Mouse (Mus musculus) heart, embryonic 16.5 days (tissue): ENCODE data around the gene Akp3. TPM values are rescaled to one million over a fixed set of nuclear protein-coding genes. Genes with fewer than 3 reads are reported as not detected.

Experiments
- ATAC-seq: fragments of 200-750 bp; cut with Nextera tagmentation; replicated peaks from 2 replicates; pipeline ENCODE4 v1.8.0; 2017; ENCODE audit warnings: moderate number of reproducible peaks; ENCODE audit not compliant: insufficient read depth, low FRiP score; ENCODE audit errors: extremely low read depth
- H3K27ac ChIP-seq: fragments of 300-500 bp; sonication (generic); 2 replicates; pipeline ENCODE4 v1.5.1; 2014; ENCODE audit warnings: mild to moderate bottlenecking, low read length, control low read depth, moderate library complexity
- H3K27me3 ChIP-seq: fragments of 300-500 bp; sonication (generic); 2 replicates; pipeline ENCODE4 v1.6.1; 2014; ENCODE audit warnings: low read length, mixed read lengths; ENCODE audit not compliant: control insufficient read depth, insufficient read depth
- H3K36me3 ChIP-seq: fragments of 300-500 bp; sonication (generic); 2 replicates; pipeline ENCODE4 v1.6.1; 2014; ENCODE audit not compliant: control insufficient read depth, insufficient read depth
- H3K4me1 ChIP-seq: fragments of 300-500 bp; sonication (generic); 2 replicates; pipeline ENCODE4 v1.6.1; 2014; ENCODE audit warnings: low read length, mixed read lengths; ENCODE audit not compliant: control insufficient read depth, insufficient read depth
- H3K4me2 ChIP-seq: fragments of 300-500 bp; sonication (generic); 2 replicates; pipeline ENCODE4 v1.6.1; 2014; ENCODE audit warnings: low read depth, mild to moderate bottlenecking, control low read depth, low read length
- H3K4me3 ChIP-seq: fragments of 300-500 bp; sonication (generic); 2 replicates; pipeline ENCODE4 v1.5.1; 2014; ENCODE audit warnings: mild to moderate bottlenecking, control low read depth, low read length
- H3K9ac ChIP-seq: fragments of 300-500 bp; sonication (generic); 2 replicates; pipeline ENCODE4 v1.6.1; 2014; ENCODE audit warnings: low read length, control low read depth
- H3K9me3 ChIP-seq: fragments of 300-500 bp; sonication (generic); replicated peaks from 2 replicates; pipeline ENCODE4 v1.6.1; 2016; ENCODE audit warnings: low read length; ENCODE audit not compliant: control insufficient read depth
- WGBS: fragments of 180-500 bp; shearing (Covaris S2); extraction: QIAGEN DNeasy Blood & Tissue Kit; methylation state at CpG from one replicate; pipeline ENCODE4 v1.1.7; 2014; 5-methylcytosine and 5-hydroxymethylcytosine counted together
- polyA plus RNA-seq: library from polyadenylated mRNA; unstranded; fragments of >200 nt; fragmentation: Nextera tagmentation; extraction: Ambion mirVana; gene quantifications from 2 replicates; pipeline ENCODE4 v1.2.1, GENCODE M21; 2015

The Akp3 gene
- polyA plus RNA-seq, 1 experiment from 2014 or later: not detected

DNA sequence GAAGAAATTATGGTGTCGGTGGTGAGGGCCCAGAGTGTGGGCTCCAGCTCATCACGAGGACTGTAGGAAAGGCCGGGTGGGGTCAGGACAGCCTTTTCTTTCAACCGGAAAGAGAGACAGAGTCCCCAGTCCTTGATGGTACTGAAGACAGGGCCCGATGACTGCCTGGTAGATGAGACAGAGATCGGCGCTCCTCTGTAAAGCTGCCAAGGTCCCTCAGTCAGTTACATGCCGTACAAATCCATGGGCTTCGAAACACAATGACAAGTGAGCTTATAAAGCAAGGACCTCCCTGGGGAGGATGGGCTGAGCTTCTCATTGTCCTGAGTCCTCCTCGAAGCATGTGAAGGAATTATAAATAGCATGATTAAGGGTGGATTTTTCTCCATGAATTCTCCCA is 18.4 kb downstream of the Akp3 start:
- no peak overlapping the region for H3K4me3 ChIP-seq
- no peaks in the 10 kb centered on the region for H3K9me3 ChIP-seq
- peaks cover 5% of the 10 kb centered on the region; the same call in 1 of the 2 replicates for H3K27me3 ChIP-seq
- H3K4me2 ChIP-seq: no peak overlapping the region
- ATAC-seq: no peak
- H3K4me1 ChIP-seq: no peaks in the 10 kb centered on the region
- H3K9ac ChIP-seq: no peak overlapping the region
- no peaks in the 10 kb centered on the region for H3K36me3 ChIP-seq
- WGBS: 74% methylated on average over 10 of the region's 10 CpGs
- H3K27ac ChIP-seq: no peak overlapping the region

DNA sequence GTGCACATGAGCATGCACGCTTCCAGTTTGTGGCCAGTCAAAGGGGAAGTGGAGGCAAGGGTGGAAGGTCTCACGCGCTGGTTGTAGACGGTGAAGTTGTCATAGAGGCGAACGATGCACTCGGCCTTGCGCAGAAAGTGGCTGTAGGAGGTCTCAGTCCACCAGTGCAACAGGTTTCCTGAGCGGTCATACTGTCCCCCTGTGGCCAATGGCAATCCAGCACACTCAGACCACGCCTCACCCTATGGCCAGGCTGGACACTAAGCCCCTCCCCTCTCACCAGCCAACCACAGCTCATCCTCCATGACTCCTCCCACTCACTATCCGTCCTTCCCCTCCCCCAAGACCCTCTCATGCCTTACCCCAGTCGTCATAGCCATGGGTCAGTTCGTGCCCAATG is 24.6 kb downstream of the Akp3 start:
- H3K4me3 ChIP-seq: no peak overlapping the region
- H3K9me3 ChIP-seq: no peaks in the 10 kb centered on the region
- 26% methylated on average over 13 of the region's 13 CpGs for WGBS
- no peak overlapping the region for H3K9ac ChIP-seq
- H3K27ac ChIP-seq: no peak overlapping the region
- no peaks in the 10 kb centered on the region for H3K4me1 ChIP-seq
- no peak for ATAC-seq
- H3K4me2 ChIP-seq: no peak overlapping the region
- peaks cover 55% of the 10 kb centered on the region for H3K27me3 ChIP-seq
- no peaks in the 10 kb centered on the region for H3K36me3 ChIP-seq

DNA sequence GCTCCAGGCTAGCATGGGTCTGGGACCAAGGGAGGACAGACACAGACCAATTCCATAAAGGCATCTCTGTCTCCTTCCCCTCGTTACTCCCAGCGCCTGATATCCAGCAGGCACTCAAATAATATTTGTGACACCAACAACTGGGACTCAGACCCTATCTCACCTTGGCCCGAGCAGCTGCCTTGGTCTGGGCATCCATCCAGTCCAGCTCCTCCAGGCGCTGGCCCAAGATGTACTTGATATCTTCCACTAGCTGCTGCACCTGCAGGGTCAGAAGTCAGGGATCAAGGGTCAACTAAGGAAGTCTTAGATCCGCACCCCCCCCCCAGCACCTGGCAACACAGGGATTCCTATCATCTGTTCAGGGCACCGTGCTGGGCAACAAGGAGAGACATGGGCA is 26.5 kb downstream of the Akp3 start:
- no peaks in the 10 kb centered on the region for H3K36me3 ChIP-seq
- peaks cover 74% of the 10 kb centered on the region for H3K27me3 ChIP-seq
- no peak overlapping the region for H3K27ac ChIP-seq
- H3K9ac ChIP-seq: no peak overlapping the region
- H3K4me1 ChIP-seq: no peaks in the 10 kb centered on the region
- no peak overlapping the region for H3K4me3 ChIP-seq
- H3K4me2 ChIP-seq: no peak overlapping the region
- no peaks in the 10 kb centered on the region for H3K9me3 ChIP-seq
- ATAC-seq: no peak
- 71% methylated on average over 6 of the region's 6 CpGs for WGBS

DNA sequence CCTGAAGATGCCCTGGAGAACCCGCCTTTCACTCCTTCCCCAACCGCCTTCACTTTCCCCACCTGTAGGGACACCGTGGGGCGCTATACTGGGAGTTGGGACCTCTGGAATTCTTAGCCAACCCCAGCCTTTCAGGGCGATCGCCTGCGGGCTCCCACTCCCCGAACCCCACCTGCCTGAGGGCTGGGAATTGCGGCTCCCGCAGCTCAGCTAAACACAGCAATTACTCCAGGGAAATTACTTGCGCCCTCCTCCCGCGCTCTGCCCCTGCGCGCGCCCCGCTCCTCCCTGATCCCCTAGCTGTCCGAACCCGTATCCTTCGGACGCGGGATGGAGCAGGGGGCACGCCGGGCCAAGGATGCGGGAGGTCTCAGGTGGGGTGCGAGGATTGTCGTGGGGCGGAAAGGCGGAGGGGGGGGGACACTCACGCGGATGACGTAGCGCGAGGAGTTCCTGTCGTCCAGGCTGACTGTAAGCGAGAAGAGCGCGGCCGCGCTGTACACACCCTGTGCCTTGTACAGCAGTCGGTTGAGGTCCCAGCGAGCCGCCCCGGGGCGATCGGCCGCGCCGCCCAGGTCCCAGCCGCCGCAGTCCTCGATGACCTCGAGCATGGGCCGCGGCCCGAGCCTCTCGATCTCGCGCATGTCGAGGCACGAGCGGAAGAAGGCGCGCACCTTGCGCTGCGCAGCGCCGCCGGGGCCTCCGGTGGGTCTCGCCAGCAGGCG is 29.2 kb downstream of the Akp3 start:
- peak overlapping the region; percentile 55 for H3K4me2 ChIP-seq
- no peaks in the 10 kb centered on the region for H3K4me1 ChIP-seq
- no peak overlapping the region for H3K9ac ChIP-seq
- WGBS: 2% methylated on average over 72 of the region's 72 CpGs
- peaks cover 95% of the 10 kb centered on the region for H3K27me3 ChIP-seq
- H3K36me3 ChIP-seq: no peaks in the 10 kb centered on the region
- no peaks in the 10 kb centered on the region for H3K9me3 ChIP-seq
- no peak overlapping the region for H3K27ac ChIP-seq
- peak overlapping the region; percentile 44 for H3K4me3 ChIP-seq
- no peak for ATAC-seq

DNA sequence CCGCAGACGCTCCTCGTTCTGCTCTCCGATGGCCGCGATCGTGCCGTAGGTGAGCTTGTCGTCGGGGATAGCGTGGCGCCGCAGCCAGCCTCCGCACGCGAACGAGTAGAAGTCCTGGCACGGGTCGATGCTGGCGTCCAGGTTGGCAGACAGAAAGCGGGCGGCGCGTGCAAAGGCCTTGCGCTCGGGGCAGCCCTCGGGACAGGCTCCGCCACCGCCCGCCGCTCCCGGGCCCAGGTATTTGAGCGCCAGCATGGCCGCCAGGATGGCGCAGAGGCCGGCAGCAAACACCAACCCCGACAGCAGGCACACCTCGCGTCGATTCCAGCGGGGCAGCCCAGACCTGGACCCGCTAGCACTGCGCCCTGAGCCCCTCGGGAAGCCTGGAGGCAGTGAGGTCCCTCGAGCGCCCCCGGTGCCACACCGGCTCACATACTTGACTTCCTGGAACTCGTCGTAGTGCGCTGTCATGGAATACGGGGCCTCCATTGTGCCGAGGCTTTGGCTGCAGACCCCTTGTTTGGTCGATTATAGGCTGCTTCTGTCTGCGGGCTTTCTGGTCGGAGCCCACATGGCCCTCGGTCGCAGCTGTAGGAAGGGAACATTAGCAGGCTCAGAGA is 29.8 kb downstream of the Akp3 start:
- H3K4me3 ChIP-seq: peak overlapping the region; percentile 44
- peak overlapping the region; percentile 55 for H3K4me2 ChIP-seq
- ATAC-seq: no peak
- peaks cover 98% of the 10 kb centered on the region for H3K27me3 ChIP-seq
- no peaks in the 10 kb centered on the region for H3K9me3 ChIP-seq
- H3K4me1 ChIP-seq: no peaks in the 10 kb centered on the region
- H3K36me3 ChIP-seq: no peaks in the 10 kb centered on the region
- 2% methylated on average over 58 of the region's 58 CpGs for WGBS
- no peak overlapping the region for H3K9ac ChIP-seq
- no peak overlapping the region for H3K27ac ChIP-seq

DNA sequence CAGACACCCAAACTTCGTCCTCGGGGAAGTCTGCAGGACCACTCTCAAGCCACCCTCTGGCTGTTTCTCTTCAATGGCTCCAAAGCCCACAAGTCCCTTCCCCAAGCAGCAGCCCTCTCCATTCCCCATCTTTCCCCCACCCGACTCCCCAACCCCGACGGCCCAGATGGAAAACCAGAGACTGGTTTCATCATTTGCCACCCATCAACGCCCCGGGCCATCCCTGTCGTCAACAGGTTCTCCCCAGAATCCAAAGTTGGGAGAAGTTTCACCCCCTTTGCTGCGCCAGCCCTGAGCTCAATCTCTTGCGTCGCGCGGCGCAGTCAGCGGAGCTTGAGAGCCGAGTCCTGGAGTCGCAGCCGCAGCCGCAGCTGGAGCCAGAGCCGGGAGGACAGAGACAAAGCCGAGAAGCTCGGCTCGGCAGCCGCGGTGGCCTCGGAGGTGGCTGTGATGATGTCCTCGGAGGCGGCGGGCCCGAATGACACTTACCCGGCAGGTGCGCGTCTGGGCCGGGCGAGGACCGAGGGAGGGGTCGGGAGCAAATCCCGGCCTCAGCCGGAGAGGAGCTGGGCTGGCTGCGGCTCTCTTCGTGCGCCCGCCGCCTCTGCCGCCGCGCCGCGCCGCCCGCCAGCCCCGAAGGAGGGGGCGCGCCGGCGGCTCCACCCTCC is 30.9 kb downstream of the Akp3 start:
- WGBS: 2% methylated on average over 41 of the region's 56 CpGs
- H3K9ac ChIP-seq: no peak overlapping the region

DNA sequence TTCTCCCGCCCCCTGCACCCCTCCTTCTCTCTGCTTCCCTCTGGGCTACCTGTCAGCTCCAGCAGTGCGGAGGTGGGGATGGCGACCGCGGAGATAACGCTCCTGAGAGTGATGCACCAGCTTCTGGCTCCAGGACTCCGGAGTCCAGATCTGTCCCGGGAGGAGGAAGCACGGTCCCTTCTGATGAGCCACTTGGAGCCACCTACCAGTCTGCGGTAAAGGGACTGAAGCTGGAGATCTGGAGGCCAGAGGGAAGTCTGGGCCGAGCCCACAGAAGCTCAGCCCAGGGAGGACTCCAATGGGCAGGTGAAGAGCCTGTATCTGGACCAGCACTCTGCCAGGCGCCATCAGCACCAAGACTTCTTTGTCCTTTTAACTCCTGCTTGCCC is 31.4 kb downstream of the Akp3 start, which contains the start of gene Ecel1:
Gene Ecel1, minus strand, starts transcription at position 323 of the 389 bp plus-strand sequence.
- no peaks in the 10 kb centered on the region for H3K36me3 ChIP-seq
- no peak within 1 kb of the TSS for H3K9ac ChIP-seq
- H3K4me2 ChIP-seq: peak within 1 kb of the TSS; percentile 51
- H3K4me1 ChIP-seq: no peaks in the 10 kb centered on the region
- no peak for ATAC-seq
- 6% methylated on average over 12 of the region's 12 CpGs for WGBS
- peaks cover 92% of the 10 kb centered on the region for H3K27me3 ChIP-seq
- no peak within 1 kb of the TSS for H3K27ac ChIP-seq
- H3K4me3 ChIP-seq: peak within 1 kb of the TSS; percentile 33
- no peaks in the 10 kb centered on the region for H3K9me3 ChIP-seq

More for the DNA sequence above, 30.9 kb downstream of the Akp3 start:
- Histone ChIP-seq H3K27ac (no peak overlapping the region), H3K27me3 (peaks cover 95% of the 10 kb centered on the region), H3K4me3 (peak overlapping the region; percentile 33), H3K4me1 (no peaks in the 10 kb centered on the region), H3K4me2 (peak overlapping the region; percentile 51), H3K9me3 (no peaks in the 10 kb centered on the region), H3K36me3 (no peaks in the 10 kb centered on the region)
- ATAC-seq: no peak; the same call in 1 of the 2 replicates

DNA sequence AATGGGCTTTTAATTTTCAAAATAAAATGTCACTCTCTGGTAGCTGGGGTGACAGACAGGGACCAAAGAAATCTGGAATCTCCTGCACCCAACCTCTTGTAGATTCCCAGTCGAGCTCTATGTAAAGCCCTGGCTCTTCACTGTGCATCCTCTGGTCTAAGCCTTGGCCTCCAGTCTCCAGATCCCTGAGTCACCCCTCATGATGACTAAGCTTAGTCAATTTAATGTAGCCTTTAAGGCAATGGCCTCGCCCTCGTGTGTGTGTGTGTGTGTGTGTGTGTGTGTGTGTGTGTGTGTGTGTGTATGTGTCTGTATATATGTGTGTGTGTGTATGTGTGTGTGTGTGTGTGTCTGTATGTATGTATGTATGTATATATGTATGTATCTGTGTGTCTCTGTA is 34.6 kb downstream of the Akp3 start:
- H3K27ac ChIP-seq: no peak overlapping the region
- H3K36me3 ChIP-seq: no peaks in the 10 kb centered on the region
- H3K4me1 ChIP-seq: no peaks in the 10 kb centered on the region
- no peak overlapping the region for H3K4me2 ChIP-seq
- no peak for ATAC-seq
- no peak overlapping the region for H3K4me3 ChIP-seq
- peaks cover 76% of the 10 kb centered on the region for H3K27me3 ChIP-seq
- no peak overlapping the region for H3K9ac ChIP-seq
- no peaks in the 10 kb centered on the region for H3K9me3 ChIP-seq
- 71% methylated on average over 3 of the region's 3 CpGs for WGBS
